Mouse (Mus musculus) thymus, postnatal 10 days (tissue): ENCODE results near the gene Ctnnd2.
A peak's percentile ranks its signal among the peaks of the same experiment; 100 is the strongest.

Experiments
- DNase-seq, 2 experiments: peaks; one replicate each; pipeline ENCODE4 v3.0.0; 2021; ENCODE audit warnings: low spot score in 2 of 2

The Ctnnd2 gene

DNA sequence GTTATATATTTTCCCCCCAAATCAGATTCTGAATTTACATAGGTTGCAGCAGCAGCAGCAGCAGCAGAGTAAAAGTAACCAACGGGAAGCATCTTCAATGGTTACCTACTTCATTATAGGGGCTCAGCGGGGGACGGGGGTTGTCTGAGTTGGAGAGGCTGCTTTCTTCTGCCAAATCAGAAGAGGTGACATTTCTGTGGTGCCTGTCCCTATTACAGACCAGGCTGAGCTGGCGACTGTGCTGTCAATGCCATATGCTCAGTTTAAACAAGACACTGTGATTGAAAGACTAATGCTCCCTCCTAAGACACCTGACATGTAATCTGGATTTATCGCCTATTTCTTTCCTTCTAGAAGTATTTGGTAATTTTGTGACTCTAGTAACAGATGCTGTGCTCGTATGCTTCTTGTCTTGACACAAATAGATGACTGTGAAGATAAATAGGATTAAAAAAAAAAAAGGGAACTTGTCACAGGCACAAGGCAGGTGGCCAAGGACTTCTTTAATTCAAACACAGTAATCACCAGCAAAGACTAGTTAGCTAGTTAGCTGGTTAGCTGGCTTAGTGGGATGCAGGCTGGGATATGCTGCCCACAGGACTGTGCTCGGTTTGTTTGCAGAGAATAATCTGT lies 475.4 kb downstream of the Ctnnd2 start:
- DNase-seq = no peak

DNA sequence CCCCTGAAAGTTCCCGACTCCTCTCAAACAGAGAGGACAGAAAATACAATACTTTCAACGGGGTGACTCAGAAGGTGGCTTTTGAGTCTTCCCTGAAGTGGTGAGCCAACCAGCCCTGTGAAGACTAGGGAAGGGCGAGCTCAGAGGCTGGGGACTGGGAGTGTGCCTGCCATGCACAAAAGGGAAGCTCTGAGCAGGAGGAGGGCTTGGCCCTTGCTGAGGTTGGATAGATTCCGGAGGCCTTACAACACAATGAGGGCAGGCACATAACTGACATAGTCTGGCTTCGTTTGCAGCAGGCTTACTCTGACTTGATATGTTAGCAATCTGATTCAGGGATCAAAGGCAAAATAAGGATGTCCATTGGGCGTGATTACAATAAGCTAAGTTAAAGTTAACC lies 477.6 kb downstream of the Ctnnd2 start:
- no peak for DNase-seq

DNA sequence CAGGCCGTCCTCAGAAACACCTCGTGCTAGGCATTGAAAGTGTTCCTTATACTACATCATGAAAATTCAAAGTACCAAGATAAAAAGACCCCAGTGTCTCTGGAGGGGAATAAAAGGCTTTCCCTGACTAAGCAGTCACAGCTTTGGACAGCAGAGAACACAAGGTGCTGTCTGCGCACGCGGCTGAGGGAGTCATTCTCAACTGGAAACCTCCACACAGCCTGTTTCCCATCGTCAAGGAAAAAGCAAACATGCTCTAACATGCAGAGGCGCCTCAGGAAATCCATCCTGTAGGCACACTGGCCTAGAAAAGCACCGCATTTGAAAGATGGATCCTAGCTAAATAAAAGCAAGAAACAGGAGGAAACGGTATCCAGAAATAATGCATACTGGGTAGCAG lies 483.0 kb downstream of the Ctnnd2 start:
- DNase-seq = no peak

DNA sequence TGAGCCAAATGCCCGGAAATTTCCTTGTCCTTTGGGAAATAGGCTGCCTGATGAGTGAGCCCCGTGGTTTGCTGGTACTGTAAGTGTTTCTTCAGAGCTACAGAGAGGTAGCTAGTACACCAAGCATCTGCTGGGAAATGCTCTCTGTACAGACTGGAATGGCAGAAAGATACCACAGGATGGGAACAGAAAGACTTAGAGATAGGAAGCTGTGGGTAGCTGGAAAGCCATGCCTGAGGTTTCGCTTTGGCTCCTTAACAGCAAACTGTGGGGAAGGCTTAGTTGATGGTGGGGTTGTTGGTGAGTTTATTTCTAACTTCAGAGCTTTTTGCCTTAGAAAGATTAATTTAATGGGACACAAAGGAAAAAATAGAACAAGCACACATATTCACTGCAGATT lies 485.2 kb downstream of the Ctnnd2 start:
- DNase-seq = no peak

DNA sequence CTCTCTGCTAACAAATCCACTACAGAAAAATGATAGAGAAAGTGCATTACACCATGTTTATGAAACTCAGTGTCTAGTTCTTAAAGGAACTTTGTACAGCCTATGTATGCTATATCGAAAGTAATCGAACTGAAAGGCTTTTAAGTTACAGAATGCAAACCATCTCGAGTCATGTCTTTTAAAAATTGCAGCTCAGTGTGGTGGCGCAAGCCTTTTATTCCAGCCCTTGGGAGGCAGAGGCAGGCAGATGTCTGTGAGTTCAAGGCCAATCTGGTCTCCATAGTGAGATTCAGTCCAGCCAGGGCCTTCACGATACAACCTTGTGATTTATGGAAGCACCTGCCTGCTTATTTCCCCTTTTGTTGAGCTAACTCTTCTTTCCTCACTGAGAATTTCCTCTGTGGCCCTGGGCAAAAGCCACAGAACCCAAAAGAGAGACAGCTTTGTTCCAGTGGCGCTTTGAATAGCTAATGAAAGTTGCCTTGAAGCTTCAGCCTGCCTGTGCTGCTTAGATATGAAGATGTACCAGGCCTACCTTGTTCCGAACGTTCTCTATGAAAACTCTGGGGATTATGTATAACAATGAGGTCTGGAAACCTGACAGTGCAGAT lies 488.3 kb downstream of the Ctnnd2 start:
- no peak for DNase-seq

DNA sequence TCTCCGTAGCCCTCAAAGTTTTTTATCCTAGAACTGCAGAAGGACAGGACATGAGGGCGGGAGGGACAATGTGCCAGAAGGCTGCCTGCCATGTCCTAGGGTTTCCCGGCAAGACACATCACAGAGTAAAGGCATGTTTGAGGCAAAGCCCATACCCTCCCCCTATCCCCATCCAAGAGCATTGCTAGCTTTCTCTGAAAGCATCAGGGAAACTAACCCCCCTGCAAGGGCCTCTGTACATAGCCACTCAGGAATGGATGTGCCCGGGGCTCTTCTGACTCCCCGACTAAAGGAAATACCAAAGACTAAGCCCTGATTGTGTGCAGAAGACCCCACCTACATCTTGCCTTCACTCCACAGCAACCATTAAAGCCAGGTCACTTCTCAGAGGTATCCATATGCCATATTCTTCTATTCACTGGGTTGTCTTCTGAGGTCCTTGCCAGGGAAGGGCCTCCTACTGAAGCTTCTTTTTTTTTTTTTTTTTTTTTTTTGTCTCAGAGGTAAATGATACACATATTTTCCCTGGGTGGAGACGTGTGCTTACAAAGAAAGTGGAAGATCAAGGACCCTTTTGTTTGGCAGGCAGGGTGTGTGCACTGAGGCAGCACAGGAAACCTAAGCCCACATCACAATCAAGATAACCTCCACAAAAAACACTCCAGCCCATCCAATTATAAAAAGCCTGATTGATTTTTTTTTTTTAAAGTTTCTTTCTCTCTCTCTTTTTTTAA lies 489.5 kb downstream of the Ctnnd2 start:
- DNase-seq = no peak

DNA sequence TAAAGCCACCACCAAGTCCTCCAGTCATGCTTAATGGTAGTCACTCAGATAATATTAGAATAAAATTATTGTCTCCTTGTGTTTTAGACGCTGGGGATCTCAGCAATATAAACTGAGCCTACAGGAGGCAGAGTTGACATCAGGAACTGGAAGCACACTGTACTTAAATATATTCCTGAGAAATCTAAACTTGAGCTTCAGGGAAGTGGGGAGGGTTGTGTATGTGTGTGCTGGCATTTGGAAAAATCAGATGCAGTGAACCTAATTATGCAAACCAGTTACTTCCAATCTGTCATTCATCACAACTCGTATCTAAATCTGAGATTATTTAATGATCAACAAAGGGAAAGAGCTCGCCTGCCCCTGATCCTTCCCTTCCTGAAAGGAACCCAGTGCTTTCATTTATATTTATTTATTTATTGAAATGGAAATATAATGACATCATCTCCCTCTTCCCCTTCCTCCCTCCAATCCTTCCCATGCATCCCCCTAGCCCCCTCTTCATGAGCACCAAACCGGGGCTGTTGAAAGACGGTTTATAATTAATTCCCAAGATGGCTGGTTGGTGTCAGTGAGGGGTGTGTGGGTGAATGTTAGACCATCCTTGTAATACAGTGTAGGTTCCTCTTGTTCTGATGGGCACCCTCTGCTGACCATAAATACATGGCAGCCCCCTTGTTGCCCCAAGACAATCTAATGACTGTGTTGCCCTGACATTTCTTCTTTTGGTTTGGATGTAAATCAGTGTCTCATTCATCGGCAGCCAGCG lies 495.6 kb downstream of the Ctnnd2 start:
- DNase-seq = no peak

DNA sequence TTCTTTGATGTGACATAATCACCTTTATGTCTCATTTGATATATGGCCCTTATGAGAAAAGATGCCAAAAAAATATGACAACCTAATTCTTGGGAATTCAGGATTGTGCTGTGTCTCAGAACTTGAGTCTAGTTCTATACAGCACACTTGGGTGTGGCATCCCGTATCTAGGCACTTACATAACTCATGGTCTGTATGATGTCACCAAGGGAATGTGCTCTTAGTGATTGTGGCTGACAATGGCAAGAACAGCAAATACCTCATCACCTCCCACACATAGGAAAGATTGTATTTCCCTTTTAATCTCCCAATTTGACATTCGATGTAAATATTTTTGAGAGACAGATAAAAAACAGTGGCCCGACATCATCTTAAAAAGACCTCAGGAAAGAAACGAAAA lies 509.5 kb downstream of the Ctnnd2 start:
- DNase-seq = no peak

DNA sequence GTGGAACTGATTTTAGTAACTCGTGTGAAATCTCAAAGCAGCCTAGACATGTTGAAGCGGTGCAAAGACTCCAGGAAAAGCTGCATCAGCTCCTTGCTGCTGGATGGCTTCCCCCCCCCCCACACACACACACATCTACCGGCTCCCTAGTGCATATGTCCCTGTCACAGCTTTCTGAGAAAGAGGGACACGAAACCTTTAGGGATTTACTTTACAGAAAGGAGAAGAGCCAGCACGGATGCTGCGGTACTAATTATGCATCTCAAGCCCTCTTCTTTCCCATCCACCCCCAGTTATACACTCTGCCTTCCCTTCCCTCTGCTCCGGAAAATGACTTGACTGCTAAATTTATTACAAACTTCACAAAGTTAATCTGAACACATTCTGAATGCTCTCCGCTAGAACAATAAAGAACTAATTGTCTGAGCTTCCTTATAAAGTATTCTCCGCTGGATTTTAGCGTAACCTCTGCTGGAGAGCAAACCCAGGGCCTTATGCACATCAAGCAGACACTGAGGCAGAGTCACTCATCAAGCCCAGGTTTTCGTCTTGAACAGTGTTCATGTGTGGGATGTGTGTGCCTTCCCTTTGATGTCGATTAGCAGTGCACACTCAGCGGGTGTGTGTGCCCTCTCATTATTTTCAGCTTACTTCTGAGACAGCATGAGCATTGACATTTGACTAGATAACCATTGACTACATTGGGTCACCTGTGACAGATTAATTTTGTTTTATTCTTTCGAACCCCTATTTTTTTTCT lies 510.1 kb downstream of the Ctnnd2 start:
- DNase-seq = no peak

DNA sequence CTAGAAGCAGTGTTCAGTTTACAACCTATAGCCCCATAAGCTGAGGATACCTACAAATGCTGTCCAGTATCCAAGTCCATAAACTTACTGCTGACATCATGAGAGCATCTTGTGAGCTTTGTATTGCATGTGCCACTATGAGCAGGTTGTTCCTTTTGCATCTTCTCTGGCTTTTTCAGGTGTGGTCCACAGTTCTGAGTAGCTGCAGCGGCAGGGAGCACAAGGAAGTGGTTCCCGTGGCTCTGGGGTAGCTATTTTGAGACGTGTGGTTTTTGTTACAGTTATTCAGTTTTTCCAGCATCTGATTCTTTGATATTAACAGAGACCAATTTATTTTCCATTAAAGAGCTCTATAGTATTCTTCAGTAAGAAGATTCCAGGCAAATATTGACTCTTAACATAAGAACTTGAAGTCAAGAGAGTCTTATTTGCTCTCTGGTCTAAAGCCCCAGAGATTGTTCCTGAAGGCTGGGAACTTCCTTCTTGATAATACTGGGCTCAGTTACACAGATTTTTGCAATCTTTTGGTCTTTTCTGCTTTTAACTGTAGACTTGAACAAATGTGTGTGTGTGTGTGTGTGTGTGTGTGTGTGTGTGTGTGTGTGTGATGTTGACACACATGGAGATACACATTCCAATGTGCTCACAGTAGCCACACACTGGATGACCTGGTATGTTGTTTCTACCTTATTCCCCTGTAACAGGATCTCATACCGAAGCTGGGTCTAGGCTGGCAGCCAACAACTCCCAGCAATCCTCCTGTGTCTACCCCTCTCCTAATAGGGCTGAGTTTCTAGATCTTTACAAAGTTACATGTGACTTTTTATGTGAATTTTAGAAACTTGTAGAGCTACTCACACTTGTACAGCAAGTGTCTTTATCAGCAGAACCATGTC lies 514.1 kb downstream of the Ctnnd2 start:
- no peak for DNase-seq

DNA sequence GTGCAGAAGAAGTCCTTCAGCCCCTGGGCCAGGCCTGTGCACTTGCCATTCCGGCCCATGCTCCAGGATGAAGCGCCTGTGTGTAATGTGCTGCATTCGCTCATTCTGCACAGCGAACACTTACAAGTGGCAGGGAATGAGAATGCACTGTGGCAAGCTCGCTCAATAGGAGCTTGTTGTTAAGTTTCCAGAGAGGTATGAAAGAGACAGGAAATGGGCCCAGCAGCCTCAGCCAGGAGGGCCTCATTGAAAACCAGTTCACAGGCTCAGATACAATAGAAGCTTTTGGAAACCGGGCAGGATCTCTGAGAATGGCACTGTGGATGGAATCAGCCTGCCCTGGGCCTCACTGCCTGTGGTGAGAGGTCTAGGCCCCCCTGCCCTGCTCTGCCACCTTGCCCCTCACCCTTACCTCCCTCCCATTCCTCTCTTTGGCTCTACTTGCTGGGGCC lies 521.4 kb downstream of the Ctnnd2 start:
- peak in 1 of 2 experiments; percentile 10 for DNase-seq

DNA sequence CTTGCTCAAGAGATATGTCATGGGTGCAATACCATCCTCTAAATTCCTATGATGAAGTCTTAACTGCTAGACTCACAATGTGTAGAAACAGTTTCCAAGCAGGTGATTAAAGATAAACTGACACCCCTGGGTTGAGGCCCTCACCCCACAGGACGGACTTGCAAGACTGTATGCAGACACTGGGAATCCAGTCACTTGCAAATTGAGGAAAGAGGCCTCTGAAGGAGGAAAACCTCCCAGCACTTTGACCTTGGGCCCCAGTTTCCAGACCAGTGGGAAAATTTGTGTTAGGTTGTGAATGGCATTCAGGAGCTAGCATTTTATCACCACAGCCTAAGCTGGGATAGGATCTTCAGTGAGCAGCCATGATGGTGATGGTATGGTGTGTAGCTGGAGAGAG lies 521.9 kb downstream of the Ctnnd2 start:
- no peak for DNase-seq

DNA sequence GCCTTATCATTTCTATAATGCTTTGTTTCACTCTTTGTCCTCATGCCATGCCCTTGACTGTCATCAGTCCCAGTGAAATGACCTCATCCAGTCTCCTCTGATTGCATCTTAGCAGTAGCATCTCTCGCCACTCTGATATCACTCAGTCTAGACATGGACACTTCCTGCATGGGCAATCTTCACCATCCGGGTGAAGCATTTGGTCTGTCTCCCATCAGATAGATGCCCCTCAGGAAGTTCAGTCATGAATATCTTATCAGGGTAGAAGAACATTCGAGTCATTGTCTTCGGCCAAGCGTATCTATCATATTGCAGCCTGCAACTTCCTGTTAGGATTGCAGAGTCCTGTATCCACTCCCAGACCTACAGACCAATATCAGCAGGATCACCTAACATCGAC lies 523.5 kb downstream of the Ctnnd2 start:
- no peak for DNase-seq

DNA sequence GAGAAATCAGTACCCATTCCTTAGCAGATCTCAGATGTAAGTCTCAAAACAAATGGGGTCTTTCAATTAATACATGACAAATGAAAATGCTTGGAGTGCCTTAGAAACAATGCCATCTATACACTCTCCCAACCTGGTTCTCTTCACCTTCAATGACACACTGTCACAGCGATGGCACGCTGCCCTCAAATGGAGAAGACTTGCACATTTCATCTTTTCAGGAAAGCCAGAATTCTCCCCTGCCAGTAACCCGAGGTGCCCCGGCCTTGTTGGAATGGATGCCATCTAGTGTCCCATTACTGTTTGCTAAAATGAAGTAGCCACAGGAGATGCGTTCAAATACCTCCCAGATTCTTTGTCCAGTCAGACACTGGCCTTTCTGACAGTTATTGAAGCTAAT lies 525.0 kb downstream of the Ctnnd2 start:
- no peak for DNase-seq

DNA sequence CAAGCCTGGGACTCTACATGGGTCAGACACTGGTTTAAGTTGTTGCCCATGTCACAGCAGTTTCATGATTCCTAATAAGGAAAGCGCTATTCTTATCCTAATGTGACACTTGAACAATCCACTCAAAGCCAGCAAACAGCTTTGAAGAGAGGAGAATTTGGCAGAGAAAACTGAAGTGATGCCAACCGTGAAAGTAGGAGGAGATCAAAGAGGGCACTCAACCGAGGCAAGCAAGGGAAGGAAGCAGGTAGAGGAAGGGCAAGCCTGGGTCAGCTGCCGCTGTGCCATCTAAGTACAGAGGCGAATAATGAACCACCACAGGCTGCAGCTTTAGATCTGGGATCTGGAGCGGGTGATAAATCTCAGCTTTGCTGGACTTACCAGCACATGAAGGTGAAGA lies 528.4 kb downstream of the Ctnnd2 start:
- no peak for DNase-seq

DNA sequence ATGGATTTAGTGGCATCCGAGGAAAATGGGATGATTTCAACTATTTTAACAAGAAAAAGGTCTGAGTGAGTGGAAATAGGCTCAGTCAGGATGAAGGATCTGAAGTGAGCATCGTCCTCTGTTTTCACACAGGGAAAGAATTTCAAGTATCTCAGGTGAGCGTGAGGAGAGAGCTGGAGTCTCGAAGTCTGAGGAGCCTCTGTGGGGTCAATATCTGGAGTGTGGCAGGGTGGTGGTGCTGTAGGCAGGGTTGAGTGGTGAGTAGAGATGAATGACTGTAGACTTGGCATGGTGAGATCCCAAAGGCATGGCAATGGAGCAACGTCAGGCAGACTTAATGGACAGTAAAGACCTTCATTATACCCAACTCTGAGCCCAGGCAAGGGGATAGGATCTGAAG lies 529.2 kb downstream of the Ctnnd2 start:
- no peak for DNase-seq

DNA sequence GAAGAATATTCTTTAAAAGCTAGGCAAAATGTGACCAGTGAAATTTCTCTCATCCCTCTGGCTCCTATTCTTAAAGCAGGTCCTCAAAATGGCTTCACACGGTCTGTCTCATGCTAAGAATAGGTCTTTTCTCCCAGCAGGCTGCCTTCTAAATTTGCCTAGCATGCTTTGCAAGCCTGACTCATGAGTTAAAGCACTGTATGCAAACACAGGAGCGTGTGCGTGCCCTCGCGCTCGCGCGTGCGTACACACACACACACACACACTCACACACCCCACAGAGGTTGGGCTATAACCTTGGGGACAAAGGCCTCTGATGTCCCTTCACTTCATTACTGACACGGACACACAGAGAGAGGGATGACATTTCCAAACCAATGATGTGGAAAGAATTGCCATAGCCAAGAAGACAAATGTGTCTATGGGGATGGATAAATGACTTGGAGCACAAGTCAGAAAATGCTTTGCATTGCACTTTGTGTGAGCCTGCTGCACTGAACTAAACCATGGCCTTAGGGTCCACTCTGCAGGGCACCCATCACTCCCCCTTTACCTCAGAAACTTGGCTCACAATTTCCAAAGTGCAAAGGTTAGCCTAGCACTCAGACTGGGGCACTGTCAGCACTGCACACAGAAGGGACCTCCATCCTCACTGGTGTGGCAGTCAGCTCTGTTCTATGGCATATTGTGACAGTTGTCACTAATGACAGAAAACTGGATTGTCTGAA lies 536.8 kb downstream of the Ctnnd2 start:
- no peak for DNase-seq

DNA sequence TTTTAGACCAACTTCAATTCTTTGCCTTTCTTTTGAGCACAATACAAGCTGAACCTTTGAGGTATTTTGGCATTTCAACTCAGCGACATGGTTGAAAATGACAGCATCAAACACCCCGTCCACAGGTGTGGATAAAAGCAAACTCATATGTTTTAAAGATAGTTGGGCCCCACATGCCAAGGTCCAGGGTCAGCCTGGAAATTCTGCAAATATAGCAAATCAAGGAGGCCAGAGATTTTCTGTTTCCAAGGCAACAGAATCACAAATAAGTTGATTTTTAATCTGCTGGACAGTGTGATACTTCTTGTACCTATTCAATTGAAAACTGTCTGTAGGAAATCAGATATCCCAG lies 537.3 kb downstream of the Ctnnd2 start:
- DNase-seq = no peak

DNA sequence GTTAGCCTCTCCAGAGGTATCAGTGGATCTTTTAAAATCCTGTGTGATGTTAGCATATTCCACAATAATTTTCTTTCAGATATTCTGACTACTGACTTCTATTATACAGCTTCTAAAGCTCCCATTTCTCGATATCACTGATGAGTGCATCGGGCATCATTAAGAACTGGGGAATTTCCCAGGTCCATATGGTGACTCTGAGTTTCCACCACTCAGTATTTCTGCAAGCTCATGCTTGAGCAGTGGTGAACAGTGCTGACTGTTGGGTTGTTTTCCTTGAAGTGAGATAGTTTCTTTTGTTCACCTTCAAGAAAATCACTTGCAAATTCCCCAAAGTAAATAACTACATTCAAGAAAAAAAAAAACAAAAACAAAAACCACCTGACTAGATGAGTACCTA lies 542.4 kb downstream of the Ctnnd2 start:
- no peak for DNase-seq

DNA sequence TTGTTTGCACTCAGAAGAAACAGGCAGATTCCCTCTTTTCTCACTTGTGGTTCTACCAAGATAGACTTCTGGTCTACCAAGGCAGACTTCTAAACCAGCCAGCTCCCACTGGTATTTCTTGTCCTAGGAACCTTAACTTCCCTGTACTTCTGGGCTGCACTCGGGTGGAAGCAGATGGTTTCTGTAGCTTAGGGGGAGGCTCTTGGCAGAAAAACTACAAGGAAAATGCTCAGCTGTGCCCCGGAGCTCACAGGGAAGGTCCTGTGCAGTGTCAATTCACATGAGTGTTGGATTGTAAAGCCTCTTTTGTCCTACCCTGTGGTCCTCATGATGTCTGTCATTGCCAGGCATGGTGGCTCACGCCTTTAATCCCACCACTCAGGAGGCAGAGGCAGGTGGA lies 546.4 kb downstream of the Ctnnd2 start:
- no peak for DNase-seq
